Mouse (Mus musculus) cortical plate, adult 2 months (tissue): ENCODE results near the gene Rassf5.

Experiments
- CTCF ChIP-seq: fragments of 200-500 bp; IDR thresholded peaks from 2 replicates; pipeline ENCODE4 v1.5.1; 2011; ENCODE audit warnings: mild to moderate bottlenecking, control low read depth, low read length; ENCODE audit not compliant: insufficient read depth; ENCODE audit errors: extremely low read depth
- POLR2A ChIP-seq: fragments of 200-500 bp; IDR thresholded peaks from 2 replicates; pipeline ENCODE4 v1.6.1; 2011; ENCODE audit warnings: mild to moderate bottlenecking, low read length, control low read depth; ENCODE audit not compliant: insufficient read depth; ENCODE audit errors: extremely low read depth

- TF ChIP-seq POLR2A (peak; percentile 86), CTCF (peak; percentile 52)
Measured at GRCm38 (mm10) chr1:131138191-131139016, 106.7 kb downstream of the Rassf5 start, which contains the start of gene Dyrk3.
